Mouse (Mus musculus): ENCODE results near the gene Ncam1.

Gene Ncam1

GRCm38 (mm10) chr9:49622928-49623676 is 175.6 kb downstream of the Ncam1 start:
- no peak for DNase-seq (ENCODE audit: low read depth, low spot score)

GRCm38 (mm10) chr9:49621691-49622090 is 177.0 kb downstream of the Ncam1 start:
- no peak for DNase-seq (ENCODE audit: low read depth, low spot score)

DNA sequence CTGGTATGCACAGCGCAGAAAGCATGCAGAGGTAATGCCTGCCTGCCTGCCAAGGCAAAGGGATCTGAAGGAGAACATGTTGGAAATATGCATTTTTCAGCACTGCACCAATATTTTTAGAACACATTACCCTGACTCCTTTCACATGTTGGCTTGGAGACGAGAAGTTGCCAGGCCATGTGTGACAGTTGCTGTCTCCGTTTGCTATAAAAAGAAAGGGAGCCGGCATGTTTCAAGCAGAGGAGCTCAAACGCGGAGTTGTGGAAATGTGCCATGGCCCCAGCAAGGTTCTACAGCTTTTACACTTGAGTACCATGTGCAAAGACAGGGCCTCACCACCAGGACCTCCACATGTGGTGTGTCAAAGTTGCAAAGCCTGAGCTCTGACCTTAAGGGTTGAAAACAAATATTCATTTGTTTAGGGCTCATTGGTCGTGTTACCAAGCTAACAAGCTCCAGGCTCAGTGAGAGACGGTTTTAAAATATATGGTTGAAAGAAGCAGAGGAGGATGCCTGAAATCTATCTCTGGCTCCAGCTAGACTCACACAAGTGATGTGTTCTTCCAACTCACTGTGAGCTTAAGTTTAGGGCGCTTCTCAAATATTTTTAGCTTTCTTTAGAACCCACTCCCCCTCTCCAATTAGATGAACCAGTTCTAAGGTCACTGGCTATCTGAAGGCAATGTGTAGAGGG is 179.9 kb downstream of the Ncam1 start:
- no peak for DNase-seq (ENCODE audit: low read depth, low spot score)

DNA sequence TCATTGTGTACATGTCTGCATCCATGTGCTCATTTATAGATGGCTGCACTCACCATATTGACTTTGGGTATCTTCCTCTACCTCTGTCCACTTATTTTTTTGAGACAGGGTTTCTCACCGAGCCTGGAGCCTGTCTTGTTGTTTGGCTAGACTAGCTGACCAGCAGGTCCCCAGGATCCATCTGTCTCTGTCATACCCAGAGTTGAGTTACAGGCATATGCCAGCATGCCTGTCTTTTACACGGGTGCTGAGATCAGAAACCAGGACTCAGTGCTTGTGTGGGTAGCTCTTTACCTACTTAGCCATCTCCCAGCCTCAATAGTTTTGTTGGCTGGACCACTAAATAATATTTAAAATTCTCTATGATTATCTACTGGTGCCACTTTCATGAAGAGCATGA is 180.5 kb downstream of the Ncam1 start:
- no peak for DNase-seq (ENCODE audit: low read depth, low spot score)

GRCm38 (mm10) chr9:49617216-49617615 is 181.5 kb downstream of the Ncam1 start:
- peak; percentile 70 for DNase-seq (ENCODE audit: low read depth, low spot score)

GRCm38 (mm10) chr9:49612387-49612786 is 186.3 kb downstream of the Ncam1 start:
- DNase-seq (ENCODE audit: low read depth, low spot score): no peak

GRCm38 (mm10) chr9:49608191-49608590 is 190.5 kb downstream of the Ncam1 start:
- no peak for DNase-seq (ENCODE audit: low read depth, low spot score)

DNA sequence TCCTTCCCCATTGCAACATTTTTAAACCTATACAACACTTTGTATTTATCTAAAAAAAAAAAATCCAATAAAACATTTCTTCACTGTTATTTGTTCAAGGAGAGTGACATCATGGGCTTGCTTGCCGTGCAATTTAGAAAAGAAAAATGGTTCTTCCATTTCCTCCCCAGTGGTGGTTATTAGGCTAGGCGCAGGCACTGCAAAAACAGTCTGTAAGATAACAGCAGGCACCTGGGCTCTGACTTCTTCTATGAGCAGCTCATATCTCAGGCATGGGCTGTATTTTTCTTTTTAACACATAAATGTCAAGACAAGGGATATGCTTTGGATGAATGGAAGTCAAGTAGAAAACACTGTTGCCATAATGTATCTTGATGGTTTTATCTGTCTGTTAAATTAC is 192.0 kb downstream of the Ncam1 start:
- no peak for DNase-seq (ENCODE audit: low read depth, low spot score)

- peak; percentile 23 for DNase-seq (ENCODE audit: low read depth, low spot score)
Observed at GRCm38 (mm10) chr9:49606317-49606716, 192.4 kb downstream of the Ncam1 start.

DNA sequence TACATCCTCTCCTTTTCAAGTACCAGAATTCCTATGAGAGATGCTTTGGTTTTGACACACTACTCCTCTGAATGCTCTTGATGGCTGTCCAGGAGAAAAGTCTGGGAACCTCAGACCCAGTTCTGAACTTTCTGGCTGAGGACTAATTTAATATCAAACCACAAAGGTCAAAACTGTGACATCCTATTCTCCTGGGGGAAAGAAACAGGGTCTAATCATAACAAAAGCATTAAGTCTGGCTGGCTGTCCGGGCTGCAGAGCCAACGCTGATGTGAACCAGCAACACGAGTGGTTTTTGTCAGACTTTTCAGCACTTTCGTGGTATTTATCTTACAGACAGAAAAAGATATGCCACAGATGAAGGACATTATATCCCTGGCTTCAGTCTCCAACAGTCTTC is 192.9 kb downstream of the Ncam1 start:
- no peak for DNase-seq (ENCODE audit: low read depth, low spot score)

DNA sequence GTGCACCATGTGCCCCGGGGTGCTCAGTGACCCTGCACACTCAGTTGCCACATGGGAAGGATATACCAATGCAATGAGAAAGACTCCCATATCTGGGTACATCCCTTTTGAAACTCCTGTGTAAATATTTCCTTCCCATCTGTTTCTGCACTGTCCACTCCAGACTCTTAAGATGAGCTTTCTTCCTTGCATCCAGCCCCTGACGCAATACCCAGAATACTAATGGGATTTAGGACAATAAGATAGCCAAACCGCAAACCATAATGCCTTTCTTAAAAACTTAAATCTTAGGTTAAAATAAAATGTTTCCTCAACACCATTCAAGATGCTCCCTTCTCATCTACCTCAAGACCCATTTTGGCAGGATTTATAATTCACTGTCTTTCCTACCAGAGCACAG is 193.4 kb downstream of the Ncam1 start:
- DNase-seq (ENCODE audit: low read depth, low spot score): no peak

DNA sequence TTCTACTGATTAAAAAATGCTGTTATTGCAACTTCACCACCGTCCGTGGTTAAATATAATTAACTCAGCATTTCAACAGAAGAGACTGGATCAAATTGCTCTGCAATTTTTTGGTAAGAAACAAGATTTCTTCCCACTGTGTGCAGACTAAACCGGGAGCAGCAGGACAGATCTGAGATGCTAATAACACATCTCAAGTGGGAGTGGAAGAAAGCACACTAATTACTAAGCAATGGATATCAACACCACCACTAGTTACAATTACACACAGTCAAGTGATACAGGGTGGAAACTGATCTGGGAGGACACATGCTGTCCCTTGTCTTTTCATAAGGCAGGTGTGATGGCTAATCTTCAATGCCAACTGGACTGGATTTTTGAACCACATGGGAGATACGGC is 197.5 kb downstream of the Ncam1 start:
- no peak for DNase-seq (ENCODE audit: low read depth, low spot score)

GRCm38 (mm10) chr9:49595635-49596348 is 202.9 kb downstream of the Ncam1 start:
- DNase-seq (ENCODE audit: low read depth, low spot score): no peak

DNA sequence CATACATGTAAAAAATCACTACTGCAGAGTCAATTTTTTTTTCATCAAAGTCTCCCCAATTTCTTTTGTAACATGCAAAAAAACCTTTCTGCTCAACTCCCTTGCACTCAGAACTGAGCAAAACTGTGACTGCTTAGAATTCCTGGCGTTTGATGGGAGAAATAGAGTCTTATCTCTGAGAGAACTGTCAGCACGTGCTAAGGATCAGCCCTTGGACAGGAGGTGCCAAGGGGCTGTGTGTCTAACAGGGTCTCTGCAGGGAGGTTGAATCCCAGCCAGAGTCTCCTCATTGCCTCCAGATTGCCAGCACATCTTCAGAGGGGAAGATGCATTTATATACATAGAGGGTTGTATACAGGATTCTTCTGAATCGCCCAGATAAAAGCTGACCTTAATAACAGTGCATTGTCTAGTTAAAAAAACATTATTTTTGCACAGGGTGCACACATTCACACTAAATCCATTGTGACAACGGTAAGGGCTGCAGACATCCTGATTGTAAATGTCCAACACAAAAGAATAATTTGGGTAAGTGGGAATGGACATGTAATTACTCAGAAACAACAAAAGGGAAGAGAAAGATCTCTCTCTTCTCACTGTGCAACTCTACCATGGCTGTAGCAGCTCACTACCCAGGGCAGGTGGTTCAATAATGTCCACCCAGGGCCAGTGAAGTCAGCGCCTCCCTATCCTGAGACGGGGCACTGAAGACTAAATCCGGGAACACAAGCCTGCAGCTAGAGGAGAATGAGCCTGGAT is 203.7 kb downstream of the Ncam1 start:
- no peak for DNase-seq (ENCODE audit: low read depth, low spot score)

DNA sequence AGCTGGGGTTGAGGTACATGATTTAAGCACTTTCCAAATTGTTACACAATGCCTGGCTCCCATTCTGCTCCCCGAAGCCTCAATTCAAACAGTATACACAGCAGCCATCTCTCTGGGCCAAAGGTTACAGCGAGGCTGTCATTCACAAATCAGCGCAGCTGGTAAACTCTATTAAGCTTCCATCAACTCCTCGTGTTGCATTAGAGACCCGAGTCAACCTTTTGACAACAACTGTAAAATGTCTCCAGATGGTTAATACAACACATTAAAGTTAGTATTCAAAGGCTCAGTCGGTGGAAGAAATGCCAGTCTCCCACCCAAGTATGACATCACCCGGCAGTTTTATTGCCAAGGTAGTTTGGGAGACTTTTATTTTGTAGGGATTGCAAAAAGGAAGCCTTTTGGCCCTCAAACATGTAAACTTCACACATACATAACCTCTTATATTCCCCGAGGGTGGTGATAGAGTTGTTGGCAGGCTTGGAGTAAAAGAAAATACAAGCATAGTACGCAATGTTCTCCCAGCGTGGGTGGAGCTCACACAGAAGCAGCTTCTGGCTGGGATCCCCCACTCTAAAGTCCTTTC is 204.7 kb downstream of the Ncam1 start:
- DNase-seq (ENCODE audit: low read depth, low spot score): no peak

GRCm38 (mm10) chr9:49592006-49592405 is 206.7 kb downstream of the Ncam1 start:
- DNase-seq (ENCODE audit: low read depth, low spot score): no peak

- no peak for DNase-seq (ENCODE audit: low read depth, low spot score)
Observed at GRCm38 (mm10) chr9:49590261-49590660, 208.5 kb downstream of the Ncam1 start.

DNA sequence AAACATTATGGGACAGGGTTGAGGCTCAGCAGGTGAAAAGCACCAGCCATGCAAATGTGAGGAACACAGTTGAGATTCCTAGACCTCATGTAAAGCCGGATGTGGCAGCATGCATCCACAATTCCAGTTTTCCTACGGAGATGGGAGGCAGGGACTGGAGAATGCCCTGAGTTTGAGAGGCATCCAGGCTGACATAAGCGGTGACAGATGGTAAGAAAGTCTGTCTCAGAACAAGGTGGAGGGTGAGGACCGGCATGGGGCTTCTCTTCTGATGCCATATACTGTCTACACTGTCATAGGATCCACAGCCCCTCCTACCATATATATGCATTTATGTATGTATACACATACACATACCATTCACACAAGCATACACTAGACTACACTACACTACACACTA is 221.6 kb downstream of the Ncam1 start:
- no peak for DNase-seq (ENCODE audit: low read depth, low spot score)

- peak; percentile 7 for DNase-seq (ENCODE audit: low read depth, low spot score)
Observed at GRCm38 (mm10) chr9:49571695-49572510, 226.8 kb downstream of the Ncam1 start.
